Mouse (Mus musculus) hindbrain, embryonic 10.5 days (tissue): ENCODE measurements around the gene Hoxd3. TPM values are rescaled to one million over a fixed set of nuclear protein-coding genes. Genes with fewer than 3 reads are reported as not detected.

Experiments
- DNase-seq: peaks from one replicate; pipeline ENCODE4 v3.0.0-alpha.2; 2017; ENCODE audit warnings: low spot score
- H3K27ac ChIP-seq: fragments of 300-500 bp; sonication (generic); 2 replicates; pipeline ENCODE4 v1.5.1; 2016; ENCODE audit warnings: mild to moderate bottlenecking, moderate library complexity
- H3K27me3 ChIP-seq: fragments of 300-500 bp; sonication (generic); 2 replicates; pipeline ENCODE4 v1.6.1; 2016; ENCODE audit warnings: mild to moderate bottlenecking; ENCODE audit not compliant: poor library complexity, insufficient read depth, severe bottlenecking
- H3K36me3 ChIP-seq: fragments of 300-500 bp; sonication (generic); 2 replicates; pipeline ENCODE4 v1.6.1; 2016; ENCODE audit warnings: mild to moderate bottlenecking, moderate library complexity
- H3K4me1 ChIP-seq: fragments of 300-500 bp; sonication (generic); replicated peaks from 2 replicates; pipeline ENCODE4 v1.6.1; 2016; ENCODE audit warnings: mild to moderate bottlenecking
- H3K4me3 ChIP-seq: fragments of 300-500 bp; sonication (generic); 2 replicates; pipeline ENCODE4 v1.5.1; 2016; ENCODE audit warnings: mild to moderate bottlenecking, moderate library complexity
- H3K9me3 ChIP-seq: fragments of 300-500 bp; sonication (generic); 2 replicates; pipeline ENCODE4 v1.6.1; 2016; ENCODE audit warnings: mild to moderate bottlenecking, moderate library complexity
- WGBS: fragments of 180-500 bp; shearing (Covaris S2); methylation state at CpG from one replicate; pipeline ENCODE4 v1.1.7; 2016; 5-methylcytosine and 5-hydroxymethylcytosine counted together
- polyA plus RNA-seq: library from polyadenylated mRNA; unstranded; fragments of >200 nt; fragmentation: Nextera tagmentation; extraction: Ambion mirVana; gene quantifications from 2 replicates; pipeline ENCODE4 v1.2.1, GENCODE M21; 2016

The Hoxd3 gene
- polyA plus RNA-seq, 1 experiment from 2014 or later = 55.9 TPM

DNA sequence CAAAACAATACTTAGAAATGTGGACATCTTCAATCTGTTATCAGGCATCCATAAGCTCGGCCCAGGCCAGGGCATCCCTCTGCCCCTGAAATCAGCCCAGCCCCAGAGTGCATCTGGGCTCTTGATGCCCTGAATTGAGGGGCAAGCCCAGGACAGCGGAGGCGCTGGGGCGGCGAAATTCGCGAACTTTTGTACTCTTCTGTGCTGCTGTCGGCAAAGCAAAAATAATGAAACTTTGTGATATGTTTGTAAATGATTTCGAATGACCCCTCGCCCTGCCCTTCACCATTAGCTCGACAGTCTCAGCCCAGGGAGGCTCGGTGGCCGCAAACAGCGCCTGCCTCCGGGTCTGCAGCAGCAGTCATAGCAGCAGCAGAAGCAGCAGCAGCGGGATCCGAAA lies 13.4 kb downstream of the Hoxd3 start:
- peak; percentile 56 for DNase-seq

DNA sequence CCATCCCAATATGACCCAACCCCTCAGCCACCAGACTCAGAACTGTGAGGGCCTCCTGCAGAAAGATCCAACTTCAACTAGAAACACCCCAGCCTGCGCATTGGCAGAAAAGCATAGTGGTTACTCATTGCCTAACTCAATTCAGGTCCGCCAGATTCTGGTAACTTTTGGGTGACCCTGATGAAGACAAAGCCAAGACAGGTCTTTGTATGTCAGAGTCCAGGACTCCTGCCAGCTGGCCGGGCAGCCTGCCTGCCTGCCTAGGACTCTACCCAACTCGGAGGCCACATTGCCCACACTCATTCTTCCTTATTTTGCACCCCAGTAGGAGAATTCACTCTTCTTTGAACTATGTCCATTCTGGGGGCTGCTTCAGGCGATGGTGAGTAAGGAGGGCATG lies 14.8 kb downstream of the Hoxd3 start, which contains the start of gene Gm28230:
TSS of gene Gm28230 (plus strand) at position 178 of the 400 bp plus-strand sequence.
- peak; percentile 32 for DNase-seq
- Histone ChIP-seq H3K36me3 (no peaks in the 10 kb centered on the region), H3K4me1 (peaks cover 14% of the 10 kb centered on the region), H3K4me3 (peak within 1 kb of the TSS; percentile 49), H3K27ac (peak within 1 kb of the TSS; percentile 70), H3K9me3 (no peaks in the 10 kb centered on the region), H3K27me3 (peaks cover 100% of the 10 kb centered on the region)
- 5% methylated on average over 5 of the region's 5 CpGs for WGBS

More for the DNA sequence above, 13.4 kb downstream of the Hoxd3 start:
- Histone ChIP-seq H3K4me3 (peak overlapping the region; percentile 3; the same call in 1 of the 2 replicates), H3K27me3 (peaks cover 100% of the 10 kb centered on the region), H3K4me1 (peaks cover 10% of the 10 kb centered on the region), H3K36me3 (no peaks in the 10 kb centered on the region), H3K27ac (no peak overlapping the region), H3K9me3 (no peaks in the 10 kb centered on the region)
- WGBS = 2% methylated on average over 17 of the region's 17 CpGs

DNA sequence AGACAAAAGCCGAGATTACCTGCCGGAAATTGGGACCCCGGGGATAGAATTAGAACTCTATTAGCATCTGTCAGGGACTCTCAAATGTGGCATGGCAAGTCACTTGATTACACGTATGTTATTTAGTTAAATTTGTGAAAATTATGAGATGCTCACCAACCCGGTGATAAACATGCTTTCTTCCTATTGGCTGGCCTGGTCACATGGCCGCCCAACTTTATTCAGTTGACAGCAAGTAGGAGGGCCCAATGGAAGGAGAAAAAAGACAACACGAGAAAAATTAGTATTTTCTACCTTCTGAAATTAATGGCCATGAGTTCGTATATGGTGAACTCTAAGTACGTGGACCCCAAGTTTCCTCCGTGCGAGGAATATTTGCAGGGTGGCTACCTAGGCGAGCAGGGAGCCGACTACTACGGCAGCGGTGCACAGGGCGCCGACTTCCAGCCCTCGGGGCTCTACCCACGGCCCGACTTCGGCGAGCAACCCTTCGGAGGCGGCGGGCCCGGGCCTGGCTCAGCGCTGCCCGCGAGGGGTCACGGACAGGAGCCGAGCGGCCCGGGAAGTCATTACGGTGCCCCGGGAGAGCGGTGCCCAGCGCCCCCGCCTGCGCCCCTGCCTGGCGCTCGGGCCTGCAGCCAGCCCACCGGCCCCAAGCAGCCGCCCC lies 15.4 kb downstream of the Hoxd3 start:
- H3K27ac ChIP-seq = peak overlapping the region; percentile 70
- under 1% methylated on average over 43 of the region's 43 CpGs for WGBS
- H3K27me3 ChIP-seq = peaks cover 100% of the 10 kb centered on the region
- peak overlapping the region; percentile 49 for H3K4me3 ChIP-seq
- H3K4me1 ChIP-seq = peaks cover 14% of the 10 kb centered on the region
- H3K9me3 ChIP-seq = no peaks in the 10 kb centered on the region
- H3K36me3 ChIP-seq = no peaks in the 10 kb centered on the region
- peak; percentile 48 for DNase-seq

DNA sequence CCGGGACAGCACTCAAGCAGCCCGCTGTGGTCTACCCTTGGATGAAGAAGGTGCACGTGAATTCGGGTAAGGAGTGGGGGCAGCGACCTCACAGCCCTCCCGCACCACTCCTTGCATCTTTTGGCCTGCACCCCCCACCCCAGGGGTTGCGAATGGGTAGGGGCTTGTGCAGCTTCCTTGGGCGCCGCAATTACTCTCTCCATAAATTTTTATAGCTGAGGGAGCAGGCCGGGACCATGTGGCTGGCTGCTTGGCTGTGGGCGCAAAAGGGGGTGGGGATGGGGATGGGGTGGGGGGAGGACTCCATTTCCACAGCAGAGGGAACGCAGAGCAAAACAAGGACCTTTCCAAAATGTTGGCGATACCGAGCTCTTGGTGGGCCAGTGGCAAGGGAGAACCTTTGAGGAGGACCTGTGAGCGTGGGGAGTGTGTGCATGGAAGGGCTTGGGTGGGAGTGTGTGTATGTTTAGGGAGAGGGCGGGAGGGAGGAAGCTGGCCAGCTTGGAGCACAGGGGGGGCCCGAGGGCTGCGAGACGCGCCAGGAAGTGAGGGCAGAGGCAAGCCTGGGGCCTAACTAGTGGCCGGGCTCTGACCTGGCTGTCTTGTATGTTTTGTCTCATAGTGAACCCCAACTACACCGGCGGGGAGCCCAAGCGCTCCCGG lies 16.0 kb downstream of the Hoxd3 start:
- peaks cover 18% of the 10 kb centered on the region for H3K4me1 ChIP-seq
- no peaks in the 10 kb centered on the region for H3K36me3 ChIP-seq
- H3K4me3 ChIP-seq = peak overlapping the region; percentile 49
- WGBS = under 1% methylated on average over 25 of the region's 25 CpGs
- peaks cover 100% of the 10 kb centered on the region for H3K27me3 ChIP-seq
- peak; percentile 25 for DNase-seq
- peak overlapping the region; percentile 70 for H3K27ac ChIP-seq
- no peaks in the 10 kb centered on the region for H3K9me3 ChIP-seq

DNA sequence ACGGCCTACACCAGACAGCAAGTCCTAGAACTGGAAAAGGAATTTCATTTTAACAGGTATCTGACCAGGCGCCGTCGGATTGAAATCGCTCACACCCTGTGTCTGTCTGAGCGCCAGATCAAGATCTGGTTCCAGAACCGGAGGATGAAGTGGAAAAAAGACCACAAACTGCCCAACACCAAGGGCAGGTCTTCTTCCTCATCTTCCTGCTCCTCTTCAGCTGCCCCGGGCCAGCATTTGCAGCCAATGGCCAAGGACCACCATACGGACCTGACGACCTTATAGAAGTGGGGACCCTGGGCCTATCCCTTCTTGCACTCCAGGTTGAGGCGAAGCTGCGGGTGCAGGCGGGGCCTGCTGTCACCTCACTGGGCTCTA lies 16.6 kb downstream of the Hoxd3 start:
- peak; percentile 43 for DNase-seq
- 1% methylated on average over 13 of the region's 13 CpGs for WGBS
- peak overlapping the region; percentile 70; the same call in 1 of the 2 replicates for H3K27ac ChIP-seq
- H3K4me3 ChIP-seq = peak overlapping the region; percentile 49
- H3K36me3 ChIP-seq = no peaks in the 10 kb centered on the region
- no peaks in the 10 kb centered on the region for H3K9me3 ChIP-seq
- peaks cover 100% of the 10 kb centered on the region for H3K27me3 ChIP-seq
- peaks cover 20% of the 10 kb centered on the region for H3K4me1 ChIP-seq

DNA sequence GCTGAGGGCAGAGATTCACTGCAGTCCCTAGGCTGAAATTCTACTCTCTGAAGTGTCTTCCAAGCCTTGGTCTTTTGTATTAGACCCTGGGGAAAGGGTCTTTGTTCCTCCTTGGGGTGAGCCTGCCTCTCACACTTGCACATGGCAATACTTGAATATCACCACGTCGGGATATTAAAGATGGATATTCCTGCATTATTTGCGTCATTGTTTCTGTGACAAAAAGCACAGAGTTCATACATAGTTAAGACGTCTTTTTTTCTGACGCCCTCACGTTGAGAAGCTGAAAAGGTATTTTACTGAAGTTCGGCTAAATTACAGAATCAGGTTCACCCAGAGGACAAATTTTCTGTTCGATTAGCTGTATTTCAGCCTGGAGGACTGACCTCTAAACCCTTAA lies 18.6 kb downstream of the Hoxd3 start:
- no peak for DNase-seq
- peaks cover 20% of the 10 kb centered on the region for H3K4me1 ChIP-seq
- no peak overlapping the region for H3K4me3 ChIP-seq
- no peak overlapping the region for H3K27ac ChIP-seq
- H3K27me3 ChIP-seq = peaks cover 100% of the 10 kb centered on the region
- no peaks in the 10 kb centered on the region for H3K36me3 ChIP-seq
- 4% methylated on average over 8 of the region's 8 CpGs for WGBS
- no peaks in the 10 kb centered on the region for H3K9me3 ChIP-seq

DNA sequence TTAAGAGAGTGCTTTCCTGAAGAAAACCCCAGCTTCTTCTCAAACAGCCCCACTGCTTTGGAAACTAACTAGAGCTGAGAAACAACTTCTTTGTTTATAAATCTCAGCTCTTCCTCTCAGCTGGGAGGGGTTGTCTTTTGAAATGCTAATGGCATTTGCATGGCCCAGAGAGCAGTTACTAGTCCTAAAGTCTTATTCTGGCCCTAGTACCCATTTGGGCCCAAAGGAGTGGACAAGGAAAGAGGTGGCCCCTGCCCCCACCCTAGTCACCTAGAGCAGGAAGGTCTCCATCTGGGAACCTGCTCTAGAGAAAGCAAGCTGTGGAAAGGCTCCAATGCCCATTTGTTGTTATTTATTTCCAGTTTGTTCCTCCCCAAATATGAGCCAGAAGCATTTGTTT lies 19.3 kb downstream of the Hoxd3 start:
- H3K27ac ChIP-seq = peak overlapping the region; percentile 2; the same call in 1 of the 2 replicates
- H3K4me1 ChIP-seq = peaks cover 24% of the 10 kb centered on the region

DNA sequence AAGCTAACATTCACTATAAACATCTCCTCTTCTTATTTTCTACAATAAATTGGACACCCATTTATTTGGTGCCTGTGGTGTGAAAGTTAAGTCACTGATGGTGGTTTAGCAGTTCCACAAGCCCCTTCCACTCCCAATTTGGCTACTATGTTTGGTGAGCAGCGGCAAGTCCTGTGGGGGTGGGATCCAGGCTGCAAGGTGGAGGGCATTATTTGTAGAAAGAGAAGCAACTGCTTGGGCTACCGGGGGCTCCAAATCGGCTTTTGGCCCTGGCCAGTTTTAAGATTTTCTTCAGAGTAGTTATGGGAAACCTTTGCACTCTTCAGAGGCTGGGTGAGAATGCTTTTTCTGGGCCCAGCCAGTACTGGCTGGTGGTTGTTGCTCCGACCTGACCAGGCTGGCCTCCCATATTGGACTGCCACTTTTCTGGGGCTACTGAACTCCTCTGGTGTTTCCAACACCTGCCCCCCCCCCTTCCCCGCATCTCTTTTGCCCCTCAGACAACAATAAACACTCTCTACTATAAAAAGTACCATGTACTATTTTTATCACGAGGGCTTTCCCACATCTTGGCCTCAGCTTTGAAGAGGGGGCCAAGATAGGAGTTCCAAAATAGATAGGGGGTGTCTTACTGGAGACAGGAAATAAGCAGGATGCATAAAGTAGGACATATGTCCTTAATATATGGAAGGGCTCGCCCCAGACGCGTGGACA lies 20.2 kb downstream of the Hoxd3 start:
- peak overlapping the region; percentile 76 for H3K27ac ChIP-seq
- H3K9me3 ChIP-seq = no peaks in the 10 kb centered on the region
- DNase-seq = peak; percentile 30
- peaks cover 100% of the 10 kb centered on the region for H3K27me3 ChIP-seq
- H3K36me3 ChIP-seq = no peaks in the 10 kb centered on the region
- H3K4me1 ChIP-seq = peaks cover 26% of the 10 kb centered on the region
- H3K4me3 ChIP-seq = peak overlapping the region; percentile 45
- 2% methylated on average over 9 of the region's 9 CpGs for WGBS

More for the DNA sequence above, 19.3 kb downstream of the Hoxd3 start:
- Histone ChIP-seq H3K4me3 (no peak overlapping the region; the same call in 1 of the 2 replicates), H3K27me3 (peaks cover 100% of the 10 kb centered on the region), H3K36me3 (no peaks in the 10 kb centered on the region), H3K9me3 (no peaks in the 10 kb centered on the region)
- DNase-seq = peak; percentile 27

DNA sequence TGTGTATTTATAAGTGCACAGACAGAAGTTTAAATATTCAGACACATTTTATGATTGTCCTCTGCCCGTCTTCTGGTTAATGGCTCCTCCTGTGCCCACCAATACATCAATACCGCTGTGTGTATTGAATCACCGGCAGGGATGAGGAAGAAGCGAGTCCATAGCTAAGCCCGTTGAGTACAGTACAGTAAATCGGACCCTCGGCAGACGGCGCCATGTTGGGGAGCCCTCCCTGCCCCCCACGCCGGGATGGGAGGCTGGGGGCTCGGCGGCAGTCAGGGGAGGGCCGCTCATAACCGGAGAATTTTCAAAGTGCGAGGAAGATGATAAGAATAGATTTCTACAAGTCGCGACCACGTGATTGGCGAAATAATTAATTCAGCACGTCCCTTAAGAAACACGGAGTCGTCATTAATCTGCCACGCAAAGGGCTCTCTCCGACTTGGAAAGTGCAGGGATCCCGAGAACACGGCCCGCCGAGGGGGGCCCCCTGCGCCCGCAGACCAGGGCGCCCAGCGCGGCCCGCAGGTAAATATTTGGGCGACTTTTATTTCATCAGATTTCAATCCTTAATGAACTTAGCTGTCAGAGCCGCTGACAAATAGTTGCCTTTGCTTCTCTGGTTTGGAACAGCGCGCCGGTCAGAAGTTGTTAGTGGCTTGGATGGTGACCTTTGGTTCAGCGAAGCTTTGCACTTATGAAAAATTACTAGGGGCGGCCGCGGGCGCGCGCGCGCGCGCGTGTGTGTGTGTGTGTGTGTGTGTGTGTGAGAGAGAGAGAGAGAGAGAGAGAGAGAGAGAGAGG lies 21.0 kb downstream of the Hoxd3 start:
- Histone ChIP-seq H3K4me3 (peak overlapping the region; percentile 45), H3K4me1 (peaks cover 20% of the 10 kb centered on the region), H3K36me3 (no peaks in the 10 kb centered on the region), H3K27ac (peak overlapping the region; percentile 76), H3K9me3 (no peaks in the 10 kb centered on the region), H3K27me3 (peaks cover 100% of the 10 kb centered on the region)
- WGBS = under 1% methylated on average over 52 of the region's 52 CpGs
- peak; percentile 62 for DNase-seq

DNA sequence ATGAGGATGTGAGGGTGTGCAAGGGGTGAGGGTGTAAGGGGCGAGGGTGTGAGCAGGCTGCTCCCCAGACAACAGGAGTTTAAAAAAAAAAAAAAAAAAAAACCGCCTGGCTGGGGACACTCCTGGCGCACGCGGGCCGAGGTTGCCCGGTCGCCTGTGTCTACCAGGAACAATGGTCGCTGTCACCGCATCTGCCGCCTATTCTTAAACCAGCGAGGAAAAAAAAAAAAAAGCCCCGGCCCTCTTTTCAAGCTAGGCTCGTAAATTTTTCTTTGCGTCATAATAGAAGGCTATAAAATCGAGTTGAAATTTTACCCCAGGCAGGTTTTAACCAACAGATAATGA lies 21.6 kb downstream of the Hoxd3 start:
- Histone ChIP-seq H3K9me3 (no peaks in the 10 kb centered on the region), H3K27me3 (peaks cover 100% of the 10 kb centered on the region), H3K36me3 (no peaks in the 10 kb centered on the region), H3K4me3 (peak overlapping the region; percentile 45), H3K4me1 (peaks cover 17% of the 10 kb centered on the region), H3K27ac (peak overlapping the region; percentile 84)
- DNase-seq = no peak
- WGBS = under 1% methylated on average over 16 of the region's 16 CpGs

DNA sequence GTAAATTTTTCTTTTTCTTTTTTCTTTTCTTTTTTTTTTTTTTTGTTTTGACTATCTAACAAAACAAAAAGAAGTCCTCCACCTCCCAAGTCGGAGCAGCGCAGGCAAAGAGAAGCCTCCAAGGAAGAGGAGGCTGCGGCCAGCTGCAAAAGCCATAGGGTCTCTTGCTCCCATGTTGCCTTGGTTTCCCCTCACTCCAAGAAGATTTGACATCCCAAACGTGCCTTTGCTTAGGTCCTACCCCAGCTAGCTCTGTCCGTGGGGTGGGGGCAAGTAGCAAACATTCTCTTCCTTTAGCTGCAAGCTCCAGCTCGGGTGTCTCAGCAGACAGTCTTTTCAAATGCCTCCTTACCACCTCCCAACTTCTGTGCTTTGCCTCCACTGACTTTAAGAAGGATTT lies 22.0 kb downstream of the Hoxd3 start:
- H3K36me3 ChIP-seq = no peaks in the 10 kb centered on the region
- H3K4me1 ChIP-seq = peaks cover 17% of the 10 kb centered on the region
- H3K9me3 ChIP-seq = no peaks in the 10 kb centered on the region
- WGBS = under 1% methylated on average over 6 of the region's 6 CpGs
- H3K27me3 ChIP-seq = peaks cover 100% of the 10 kb centered on the region
- DNase-seq = peak; percentile 55
- H3K4me3 ChIP-seq = peak overlapping the region; percentile 45
- peak overlapping the region; percentile 84 for H3K27ac ChIP-seq

DNA sequence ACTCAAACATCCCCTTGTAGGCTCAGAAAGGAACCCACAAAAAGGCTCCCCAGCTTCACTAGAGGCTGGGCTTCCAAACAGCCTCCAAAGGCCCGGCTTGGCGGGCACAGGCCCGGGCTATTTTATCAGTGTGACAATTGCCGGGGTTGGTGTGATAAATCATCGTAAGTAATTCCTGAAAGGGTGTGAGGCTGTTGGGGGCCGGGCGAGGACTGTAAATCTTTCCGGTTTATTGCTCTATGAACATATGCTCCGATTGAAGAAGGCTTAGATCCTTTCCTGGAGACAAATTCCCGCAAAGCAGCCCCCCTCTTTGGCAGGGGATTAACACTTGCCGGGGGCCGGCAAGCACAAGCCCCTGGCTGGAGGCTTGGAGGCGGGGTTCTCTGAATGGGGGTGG lies 22.7 kb downstream of the Hoxd3 start:
- Histone ChIP-seq H3K36me3 (no peaks in the 10 kb centered on the region), H3K9me3 (no peaks in the 10 kb centered on the region), H3K27me3 (peaks cover 100% of the 10 kb centered on the region), H3K4me3 (peak overlapping the region; percentile 45), H3K4me1 (peaks cover 17% of the 10 kb centered on the region), H3K27ac (peak overlapping the region; percentile 84)
- DNase-seq = peak; percentile 51
- WGBS = under 1% methylated on average over 13 of the region's 13 CpGs
